Mouse (Mus musculus) liver, embryonic 11.5 days (tissue): ENCODE measurements around the gene Colgalt2. TPM values are rescaled to one million over a fixed set of nuclear protein-coding genes. Genes with fewer than 3 reads are reported as not detected.

Experiments
- ATAC-seq: fragments of 200-750 bp; cut with Nextera tagmentation; replicated peaks from 2 replicates; pipeline ENCODE4 v1.8.0; 2017; ENCODE audit warnings: moderate number of reproducible peaks, mild to moderate bottlenecking, moderate TSS enrichment, moderate library complexity; ENCODE audit not compliant: low FRiP score
- DNase-seq: peaks from one replicate; pipeline ENCODE4 v3.0.0-alpha.2; 2017; ENCODE audit warnings: low spot score
- H3K27ac ChIP-seq: fragments of 300-500 bp; sonication (generic); 2 replicates; pipeline ENCODE4 v1.5.1; 2014; ENCODE audit warnings: mild to moderate bottlenecking, low read depth, low read length, control low read depth
- H3K27me3 ChIP-seq: fragments of 300-500 bp; sonication (generic); replicated peaks from 2 replicates; pipeline ENCODE4 v1.6.1; 2014; ENCODE audit warnings: low read length, mixed read lengths; ENCODE audit not compliant: control insufficient read depth, insufficient read depth
- H3K36me3 ChIP-seq: fragments of 300-500 bp; sonication (generic); 2 replicates; pipeline ENCODE4 v1.6.1; 2014; ENCODE audit warnings: mild to moderate bottlenecking, low read length, moderate library complexity, mixed read lengths; ENCODE audit not compliant: control insufficient read depth, insufficient read depth
- H3K4me1 ChIP-seq: fragments of 300-500 bp; sonication (generic); replicated peaks from 2 replicates; pipeline ENCODE4 v1.6.1; 2014; ENCODE audit warnings: low read length, mixed read lengths; ENCODE audit not compliant: control insufficient read depth, insufficient read depth
- H3K4me2 ChIP-seq: fragments of 300-500 bp; sonication (generic); 2 replicates; pipeline ENCODE4 v1.6.1; 2014; ENCODE audit warnings: mild to moderate bottlenecking, control low read depth, moderate library complexity
- H3K4me3 ChIP-seq: fragments of 300-500 bp; sonication (generic); 2 replicates; pipeline ENCODE4 v1.5.1; 2014; ENCODE audit warnings: low read depth, low read length, control low read depth
- H3K9ac ChIP-seq: fragments of 300-500 bp; sonication (generic); 2 replicates; pipeline ENCODE4 v1.6.1; 2014; ENCODE audit warnings: low read depth, low read length, control low read depth
- H3K9me3 ChIP-seq: fragments of 300-500 bp; sonication (generic); 2 replicates; pipeline ENCODE4 v1.6.1; 2016; ENCODE audit warnings: low read length, inconsistent platforms, mixed read lengths; ENCODE audit not compliant: control insufficient read depth
- WGBS: fragments of 180-500 bp; shearing (Covaris S2); extraction: QIAGEN DNeasy Blood & Tissue Kit; methylation state at CpG from one replicate; pipeline ENCODE4 v1.1.7; 2014; 5-methylcytosine and 5-hydroxymethylcytosine counted together
- polyA plus RNA-seq: library from polyadenylated mRNA; unstranded; fragments of >200 nt; fragmentation: Nextera tagmentation; extraction: Ambion mirVana; gene quantifications from 2 replicates; pipeline ENCODE4 v1.2.1, GENCODE M21; 2014

Colgalt2 gene
- polyA plus RNA-seq, 1 experiment from 2014 or later: 1.7 TPM

DNA sequence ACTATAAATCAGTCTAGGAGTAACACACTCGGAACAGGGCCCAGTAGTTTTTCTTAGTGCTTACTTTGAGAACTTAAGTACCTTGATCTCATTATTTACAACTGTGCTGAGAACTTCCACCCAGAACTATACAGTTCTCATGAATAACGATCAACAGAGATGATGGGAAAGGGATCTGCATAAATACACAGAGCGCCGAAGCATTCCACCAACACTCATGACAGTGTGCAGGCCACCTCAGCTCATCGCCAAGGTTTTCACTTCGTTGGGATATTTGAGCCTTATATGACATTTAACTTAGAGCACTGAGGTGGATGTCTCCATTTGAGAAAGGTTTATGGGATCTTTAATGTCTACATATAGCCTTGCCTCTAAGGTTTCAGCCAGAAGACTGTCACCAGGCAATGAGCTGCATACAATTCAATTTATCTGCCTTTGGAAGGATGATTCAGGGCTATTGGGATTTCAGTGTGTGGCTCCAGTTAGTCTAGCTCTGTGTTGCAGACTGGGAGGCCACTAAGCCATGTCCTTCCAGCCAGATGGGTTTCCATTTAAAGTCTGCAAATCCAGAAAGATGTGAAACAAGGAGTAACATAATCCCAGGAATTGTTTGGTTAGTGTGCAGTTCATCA, 143.2 kb downstream of the Colgalt2 start:
- no peak for DNase-seq
- 86% methylated on average over 6 of the region's 6 CpGs for WGBS
- H3K36me3 ChIP-seq: peaks cover 2% of the 10 kb centered on the region; the same call in 1 of the 2 replicates

DNA sequence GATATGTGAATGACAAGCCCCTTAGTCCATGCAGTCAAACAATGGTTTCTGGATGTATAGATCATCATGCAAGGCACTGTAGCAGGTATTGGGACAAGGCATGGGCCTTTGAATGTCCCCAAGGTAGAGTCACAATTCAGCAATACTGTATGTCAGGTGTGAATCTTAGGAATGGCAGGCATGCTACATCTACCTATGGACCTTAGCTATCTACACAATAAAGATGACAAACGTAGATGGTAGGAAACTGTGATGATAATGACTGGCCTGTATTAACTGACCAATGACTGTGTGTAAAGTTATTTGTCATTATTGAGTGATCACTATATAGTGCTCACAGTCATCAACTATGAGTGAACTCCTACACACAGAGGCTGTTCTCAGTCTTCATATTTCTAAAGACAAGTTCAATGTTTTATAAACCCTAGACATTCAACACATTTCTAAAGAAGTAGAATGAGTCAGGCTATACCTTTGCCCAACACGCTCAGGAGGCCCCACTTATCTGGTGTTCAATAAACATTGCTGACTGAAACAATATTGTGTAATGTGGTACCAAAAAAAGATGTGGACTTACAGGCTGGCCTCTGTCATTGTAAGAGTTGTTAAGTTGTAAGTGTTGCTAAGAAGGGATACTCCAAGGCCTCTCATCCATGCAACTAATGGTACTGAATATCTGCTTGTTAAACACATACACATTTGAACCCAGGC, 144.0 kb downstream of the Colgalt2 start:
- H3K4me3 ChIP-seq: no peak overlapping the region
- ATAC-seq (no peak), DNase-seq (no peak)
- H3K27ac ChIP-seq: no peak overlapping the region
- no peak overlapping the region for H3K4me2 ChIP-seq
- H3K4me1 ChIP-seq: no peaks in the 10 kb centered on the region
- WGBS: 73% methylated on average over 2 of the region's 2 CpGs
- H3K27me3 ChIP-seq: no peaks in the 10 kb centered on the region
- no peaks in the 10 kb centered on the region for H3K36me3 ChIP-seq
- no peak overlapping the region for H3K9ac ChIP-seq
- no peaks in the 10 kb centered on the region for H3K9me3 ChIP-seq

More for the DNA sequence above, 143.2 kb downstream of the Colgalt2 start:
- Histone ChIP-seq H3K4me1 (no peaks in the 10 kb centered on the region), H3K27me3 (no peaks in the 10 kb centered on the region), H3K9ac (no peak overlapping the region), H3K4me2 (no peak overlapping the region), H3K27ac (no peak overlapping the region), H3K4me3 (no peak overlapping the region), H3K9me3 (no peaks in the 10 kb centered on the region)
- no peak for ATAC-seq

DNA sequence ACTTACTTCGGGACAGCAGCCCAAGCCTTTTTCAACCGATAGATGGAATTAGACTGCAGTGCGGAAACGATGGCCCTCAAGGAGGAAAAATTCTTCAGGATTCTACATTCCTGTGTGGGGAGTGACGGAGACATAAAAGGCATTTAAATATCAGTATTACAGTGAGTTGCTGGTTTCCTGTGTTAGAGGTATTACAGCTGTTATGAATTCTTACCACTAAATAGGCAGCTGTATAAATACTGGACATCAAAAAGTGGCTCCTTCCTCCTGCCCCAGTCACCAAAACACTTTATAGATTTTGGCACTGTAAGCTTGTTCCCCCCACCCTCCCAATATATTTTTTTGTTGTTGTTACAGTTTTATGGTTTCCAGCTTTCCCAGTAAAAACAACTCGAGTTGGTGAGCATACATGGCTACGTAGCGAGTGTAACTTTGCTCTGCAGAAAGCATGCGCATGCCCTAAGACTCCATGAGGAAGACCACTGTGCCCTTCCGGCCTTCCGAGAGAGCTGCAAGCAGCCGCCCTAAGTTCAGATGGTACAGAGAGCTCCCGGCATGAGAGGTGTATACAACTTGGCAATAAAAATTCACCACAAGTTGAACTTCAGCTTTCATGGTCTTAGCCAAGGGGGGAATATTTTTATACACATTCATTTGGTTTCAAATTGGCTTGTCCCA, 149.6 kb downstream of the Colgalt2 start:
- Histone ChIP-seq H3K4me2 (no peak overlapping the region), H3K36me3 (no peaks in the 10 kb centered on the region; the same call in 1 of the 2 replicates), H3K9me3 (no peaks in the 10 kb centered on the region), H3K4me1 (no peaks in the 10 kb centered on the region), H3K27ac (no peak overlapping the region), H3K4me3 (no peak overlapping the region), H3K9ac (no peak overlapping the region), H3K27me3 (no peaks in the 10 kb centered on the region)
- ATAC-seq: no peak
- DNase-seq: no peak
- WGBS: 85% methylated on average over 13 of the region's 13 CpGs

DNA sequence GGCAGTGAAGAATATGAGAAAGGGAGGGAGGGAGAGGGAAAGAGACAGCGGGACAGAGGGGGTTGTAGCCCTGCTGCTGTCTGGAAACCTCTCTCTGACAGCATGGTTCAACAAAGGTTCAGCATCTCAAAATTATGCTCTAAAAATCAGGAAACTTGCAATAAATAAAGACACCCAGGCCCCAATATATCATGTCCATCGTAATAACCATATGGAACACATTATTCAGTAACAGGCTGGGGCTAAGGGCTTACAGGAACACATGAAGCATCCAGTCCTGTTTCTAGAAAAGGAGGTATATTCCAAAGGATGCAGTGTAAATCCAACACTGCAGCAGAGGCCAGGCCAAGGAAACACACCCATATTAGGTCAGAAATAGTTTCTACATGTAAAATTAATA, 150.9 kb downstream of the Colgalt2 start:
- 67% methylated on average over 2 of the region's 2 CpGs for whole genome bisulfite sequencing
- no peak overlapping the region for H3K27ac ChIP-seq
- no peak for DNase-seq

DNA sequence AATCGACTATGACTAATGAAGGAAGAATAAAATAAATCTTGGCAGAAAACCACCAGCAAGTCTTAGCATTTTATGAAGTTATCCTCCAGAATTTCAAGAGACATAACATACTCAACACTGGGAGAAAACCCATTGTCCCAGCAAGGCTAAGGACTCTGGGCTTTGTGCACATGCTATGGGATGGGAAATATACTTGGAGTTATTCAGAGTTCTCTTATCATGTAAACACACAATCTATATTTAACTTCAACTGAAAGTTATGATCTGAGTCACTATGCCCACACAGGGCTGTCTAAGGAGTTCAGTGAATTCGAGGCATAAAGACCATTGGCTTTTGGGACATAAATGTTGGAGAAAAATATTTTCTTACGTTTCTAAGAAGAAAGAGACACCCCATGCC, 151.3 kb downstream of the Colgalt2 start:
- no peaks in the 10 kb centered on the region for H3K27me3 ChIP-seq
- no peaks in the 10 kb centered on the region for H3K9me3 ChIP-seq
- WGBS: 71% methylated on average over 3 of the region's 3 CpGs
- peaks cover 2% of the 10 kb centered on the region; the same call in 1 of the 2 replicates for H3K4me1 ChIP-seq
- no peak overlapping the region for H3K4me3 ChIP-seq
- H3K27ac ChIP-seq: no peak overlapping the region
- ATAC-seq (no peak), DNase-seq (no peak)
- no peak overlapping the region for H3K4me2 ChIP-seq
- H3K36me3 ChIP-seq: no peaks in the 10 kb centered on the region; the same call in 1 of the 2 replicates
- no peak overlapping the region for H3K9ac ChIP-seq

More for the DNA sequence above, 150.9 kb downstream of the Colgalt2 start:
- no peak overlapping the region for H3K9ac ChIP-seq
- no peaks in the 10 kb centered on the region for H3K27me3 ChIP-seq
- no peak overlapping the region for H3K4me3 ChIP-seq
- H3K4me1 ChIP-seq: 0 out of 2 replicates have a peak, but pooled peaks cover under 1% of the 10 kb centered on the region
- H3K9me3 ChIP-seq: no peaks in the 10 kb centered on the region
- no peaks in the 10 kb centered on the region; the same call in 1 of the 2 replicates for H3K36me3 ChIP-seq
- H3K4me2 ChIP-seq: no peak overlapping the region
- no peak for ATAC-seq

DNA sequence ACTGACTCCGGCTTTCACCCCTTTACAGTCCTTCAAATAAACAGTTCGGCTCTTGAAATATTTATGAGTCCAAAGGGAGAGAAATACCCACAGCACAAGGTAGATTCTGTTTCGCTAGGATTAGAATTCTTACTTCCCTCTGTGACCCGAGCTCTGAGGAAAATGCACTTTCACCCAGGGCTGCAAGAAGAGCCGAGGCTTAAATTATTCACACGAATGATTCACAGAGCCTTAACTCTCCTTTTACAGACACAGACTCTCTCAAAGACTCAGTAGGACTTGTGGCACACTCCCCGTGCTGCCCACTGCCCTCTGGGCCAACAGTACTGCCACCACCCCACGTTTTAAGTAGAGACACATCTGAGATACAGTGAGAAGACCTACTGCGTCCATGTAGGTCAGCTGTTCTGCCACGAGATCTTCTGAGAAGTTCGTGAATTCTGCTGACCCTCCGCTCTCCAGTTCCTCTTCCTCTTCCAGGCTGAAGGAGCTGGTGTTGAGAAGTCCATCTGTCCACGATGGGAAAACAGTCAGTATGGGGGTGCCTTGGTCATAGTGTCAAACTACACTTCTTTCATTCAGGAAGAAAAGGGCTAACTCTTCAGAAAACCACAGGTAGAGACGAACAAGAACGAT, 154.4 kb downstream of the Colgalt2 start:
- Histone ChIP-seq H3K27me3 (no peaks in the 10 kb centered on the region), H3K9ac (no peak overlapping the region), H3K4me1 (peaks cover 7% of the 10 kb centered on the region; the same call in 1 of the 2 replicates), H3K27ac (no peak overlapping the region; the same call in 1 of the 2 replicates), H3K4me2 (no peak overlapping the region), H3K4me3 (no peak overlapping the region), H3K9me3 (no peaks in the 10 kb centered on the region), H3K36me3 (no peaks in the 10 kb centered on the region; the same call in 1 of the 2 replicates)
- DNase-seq (no peak), ATAC-seq (no peak)
- WGBS: 72% methylated on average over 15 of the region's 15 CpGs

DNA sequence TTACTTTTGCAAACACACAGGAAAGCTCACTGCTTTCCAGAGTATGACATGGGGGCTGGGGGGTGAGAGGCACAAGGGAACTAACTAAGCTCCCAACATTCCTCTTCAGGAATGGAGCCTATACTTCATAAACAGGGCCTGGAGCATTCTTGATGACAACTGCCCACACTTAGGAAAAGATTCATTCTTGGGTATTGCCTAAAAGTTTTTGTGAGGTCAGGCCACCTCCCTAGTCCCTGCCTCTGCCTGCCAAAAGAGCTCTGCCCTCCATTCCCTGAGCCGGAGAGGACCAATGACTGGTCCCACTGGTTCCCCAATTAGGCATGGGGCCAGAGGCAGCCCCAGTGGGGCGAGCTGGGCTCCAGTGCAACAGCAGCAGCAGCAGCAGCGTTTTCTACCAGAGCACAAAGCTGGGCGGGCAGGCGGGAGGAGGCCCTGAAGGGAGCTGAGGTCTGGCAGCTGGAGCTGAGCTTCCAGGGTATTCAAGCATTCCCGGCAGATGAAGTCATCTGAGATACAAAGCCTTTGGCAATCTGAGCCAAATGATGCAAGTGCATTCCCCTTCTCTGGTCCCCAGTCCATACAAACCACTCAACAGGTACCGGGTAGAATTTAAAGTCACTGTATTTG, 156.4 kb downstream of the Colgalt2 start:
- Histone ChIP-seq H3K36me3 (no peaks in the 10 kb centered on the region; the same call in 1 of the 2 replicates), H3K27me3 (no peaks in the 10 kb centered on the region), H3K4me2 (no peak overlapping the region), H3K27ac (peak overlapping the region; percentile 21), H3K4me3 (no peak overlapping the region), H3K4me1 (peaks cover 7% of the 10 kb centered on the region; the same call in 1 of the 2 replicates), H3K9me3 (no peaks in the 10 kb centered on the region), H3K9ac (no peak overlapping the region)
- WGBS: 38% methylated on average over 7 of the region's 7 CpGs
- DNase-seq (peak; percentile 41), ATAC-seq (no peak)
